Mouse (Mus musculus): ENCODE measurements at regions not wholly inside any gene's neighbourhood (a gene's known extent, or its start where the extent isn't known, plus 50 kb on each side); places are given as distances from the start of the nearest gene placed in this dataset.

DNA sequence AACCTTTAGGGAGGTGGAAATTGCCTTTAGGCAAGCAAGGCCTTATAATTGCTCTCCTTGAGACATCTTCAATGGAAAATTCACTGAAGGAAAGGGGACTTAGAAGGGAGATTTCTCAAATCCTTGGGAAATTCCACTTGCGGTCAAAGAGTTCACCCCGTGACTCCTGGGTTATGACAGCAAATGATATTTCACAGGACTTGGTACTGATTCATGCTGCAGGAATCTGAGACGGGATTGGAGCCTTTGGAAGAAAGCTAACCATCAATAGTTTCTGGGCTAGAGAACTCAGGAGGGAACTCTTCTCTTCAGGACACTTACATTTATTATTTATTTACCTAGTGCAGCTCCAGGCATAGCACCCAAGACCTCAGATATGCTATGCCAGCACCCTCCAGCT is 52.8 kb upstream of the Cxcl5 start:
- peak; percentile 21 to 30 for DNase-seq

DNA sequence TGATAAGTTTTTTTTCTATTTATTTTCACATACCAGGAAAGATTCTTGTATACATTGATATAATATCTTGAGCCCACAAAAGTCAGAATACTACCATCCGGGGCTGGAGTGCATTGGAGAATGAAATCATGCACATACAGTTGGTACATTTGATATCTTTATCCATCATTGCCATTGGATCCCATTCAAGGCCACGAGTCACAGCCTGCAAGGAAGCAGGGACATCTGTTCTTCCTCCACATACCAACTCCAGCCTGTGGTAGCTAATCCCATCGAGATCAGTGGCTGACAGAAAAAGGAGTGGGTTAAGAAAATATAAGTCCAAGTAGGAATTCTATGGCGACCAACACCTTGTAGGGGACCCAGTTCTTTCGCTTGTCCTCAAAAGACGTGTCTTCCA is 55.5 kb upstream of the Cxcl5 start:
- no peak for DNase-seq

DNA sequence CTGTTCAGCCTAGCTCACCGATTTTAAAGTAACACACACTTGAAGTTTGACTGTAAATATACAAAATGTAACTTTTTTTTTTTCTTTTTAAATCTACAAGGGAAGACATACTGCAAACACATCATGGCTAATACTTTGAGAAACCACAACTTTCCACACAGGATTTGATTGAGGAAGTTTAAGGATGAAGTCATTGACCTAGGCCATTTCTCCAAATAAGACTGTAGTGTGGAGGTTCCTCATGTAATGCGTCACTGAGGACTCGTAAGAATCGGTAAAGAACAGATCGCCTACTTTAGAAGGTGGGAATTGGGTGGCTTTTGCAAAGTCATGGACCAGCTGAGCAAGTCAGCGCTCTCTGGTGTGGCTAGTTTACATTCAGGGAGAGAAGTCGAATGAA is 59.0 kb upstream of the Cxcl5 start:
- DNase-seq, result no peak

DNA sequence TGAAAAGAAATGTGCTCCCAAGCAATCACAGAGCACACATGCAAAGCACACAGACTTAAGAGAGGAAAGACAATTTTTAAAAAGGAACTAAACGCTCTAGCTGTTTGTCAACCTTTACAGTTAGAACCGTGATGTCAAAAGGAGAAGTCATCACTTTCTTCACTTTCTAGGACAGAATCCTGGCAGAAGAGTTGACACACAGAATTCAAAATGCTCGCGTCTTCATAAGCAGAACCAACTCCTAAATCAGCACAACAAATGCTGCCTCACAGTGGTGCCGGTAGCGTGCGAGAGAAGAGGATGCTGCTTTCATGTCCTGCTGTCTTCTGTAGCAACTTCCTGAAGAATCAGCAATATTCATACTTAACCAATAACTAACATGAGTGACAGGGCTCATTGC is 55.6 kb upstream of the Rassf6 start:
- no peak for DNase-seq

DNA sequence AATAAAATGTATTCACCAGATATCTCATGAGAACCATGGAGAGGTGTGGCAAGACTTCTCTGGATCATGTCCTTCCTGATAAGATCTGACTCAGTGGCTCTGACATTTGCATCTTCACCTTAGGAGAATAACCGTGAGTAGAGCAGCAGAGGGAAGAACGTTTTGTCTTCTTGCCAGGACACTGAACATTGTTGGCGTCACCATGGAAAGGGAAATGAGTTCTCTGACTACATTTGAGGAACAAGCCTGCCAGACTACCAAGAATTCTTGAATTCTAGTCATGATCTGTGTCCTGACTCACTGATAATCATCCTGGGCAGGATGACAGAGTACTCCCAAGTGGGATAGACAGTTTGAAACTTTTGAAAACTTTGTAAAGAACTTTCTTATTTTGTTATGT is 54.0 kb upstream of the Rassf6 start:
- no peak for DNase-seq

DNA sequence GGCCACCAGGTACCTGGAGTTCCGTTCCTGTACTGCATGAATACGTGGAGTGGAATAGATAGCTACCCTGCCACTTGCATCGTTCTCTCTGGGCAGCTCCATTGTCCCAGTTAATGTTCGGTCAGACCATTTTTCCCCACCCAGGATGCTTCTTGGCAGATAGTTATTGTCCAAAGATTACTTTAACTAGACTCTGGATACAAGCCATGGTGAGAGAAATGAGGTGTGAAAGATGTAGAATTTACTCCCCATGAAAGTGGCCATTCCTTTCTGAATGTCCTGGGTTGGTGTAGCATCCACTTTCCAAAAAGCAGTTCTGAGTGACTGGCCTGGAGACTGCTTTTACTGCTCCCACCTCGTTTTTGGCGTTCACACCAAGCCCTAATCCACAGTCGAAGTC is 50.3 kb upstream of the Rassf6 start:
- peak; percentile 4 to 19 for DNase-seq
